Mouse (Mus musculus): ENCODE measurements around the gene Ttc28. TPM values are rescaled to one million over a fixed set of nuclear protein-coding genes. Genes with fewer than 3 reads are reported as not detected.

Gene Ttc28
- polyA plus RNA-seq, 1 experiment from 2014 or later: 11.7 TPM

GRCm38 (mm10) chr5:111006272-111007135 lies 126.9 kb downstream of the Ttc28 start:
- peak; percentile 37 for DNase-seq (ENCODE audit: low spot score)

GRCm38 (mm10) chr5:111007136-111007500 lies 127.5 kb downstream of the Ttc28 start:
- peaks cover 10% of the 10 kb centered on the region for H3K4me1 ChIP-seq (ENCODE audit: control insufficient read depth, insufficient read depth, low read length)
- no peak overlapping the region for H3K27ac ChIP-seq (replicated peaks; ENCODE audit: low read depth, low read length)
- H3K9ac ChIP-seq (replicated peaks; ENCODE audit: low read length): no peak overlapping the region
- 45% methylated on average over 7 of the region's 7 CpGs for WGBS
- no peak for ATAC-seq (replicated peaks; ENCODE audit: insufficient number of reproducible peaks, low FRiP score, low TSS enrichment, low read depth)
- H3K36me3 ChIP-seq (replicated peaks; ENCODE audit: control insufficient read depth, insufficient read depth, low read depth, low read length): no peaks in the 10 kb centered on the region
- no peaks in the 10 kb centered on the region for H3K27me3 ChIP-seq (ENCODE audit: control insufficient read depth, insufficient read depth, low read length)
- no peak for DNase-seq (ENCODE audit: low spot score)
- no peaks in the 10 kb centered on the region for H3K9me3 ChIP-seq (replicated peaks; ENCODE audit: control insufficient read depth, low read length)
- no peak overlapping the region for H3K4me3 ChIP-seq (ENCODE audit: low read depth, low read length)
- H3K4me2 ChIP-seq (ENCODE audit: low read depth, low read length): no peak overlapping the region

More at GRCm38 (mm10) chr5:111006272-111007135, 126.9 kb downstream of the Ttc28 start:
- Histone ChIP-seq H3K4me3 (ENCODE audit: low read depth, low read length) (no peak overlapping the region), H3K36me3 (replicated peaks; ENCODE audit: control insufficient read depth, insufficient read depth, low read depth, low read length) (no peaks in the 10 kb centered on the region), H3K9me3 (replicated peaks; ENCODE audit: control insufficient read depth, low read length) (no peaks in the 10 kb centered on the region), H3K9ac (replicated peaks; ENCODE audit: low read length) (no peak overlapping the region), H3K27ac (replicated peaks; ENCODE audit: low read depth, low read length) (0 out of 2 replicates have a peak overlapping the region, but pooled peaks have one; percentile 35), H3K27me3 (ENCODE audit: control insufficient read depth, insufficient read depth, low read length) (no peaks in the 10 kb centered on the region), H3K4me2 (ENCODE audit: low read depth, low read length) (no peak overlapping the region), H3K4me1 (ENCODE audit: control insufficient read depth, insufficient read depth, low read length) (peaks cover 10% of the 10 kb centered on the region)
- ATAC-seq (replicated peaks; ENCODE audit: insufficient number of reproducible peaks, low FRiP score, low TSS enrichment, low read depth): no peak
- WGBS: 58% methylated on average over 14 of the region's 14 CpGs

- Histone ChIP-seq H3K9ac (replicated peaks; ENCODE audit: low read length) (no peak overlapping the region), H3K27me3 (ENCODE audit: control insufficient read depth, insufficient read depth, low read length) (no peaks in the 10 kb centered on the region), H3K9me3 (replicated peaks; ENCODE audit: control insufficient read depth, low read length) (no peaks in the 10 kb centered on the region), H3K4me3 (ENCODE audit: low read depth, low read length) (no peak overlapping the region), H3K4me2 (ENCODE audit: low read depth, low read length) (no peak overlapping the region), H3K4me1 (ENCODE audit: control insufficient read depth, insufficient read depth, low read length) (peaks cover 10% of the 10 kb centered on the region), H3K27ac (replicated peaks; ENCODE audit: low read depth, low read length) (no peak overlapping the region), H3K36me3 (replicated peaks; ENCODE audit: control insufficient read depth, insufficient read depth, low read depth, low read length) (no peaks in the 10 kb centered on the region)
- WGBS: 59% methylated on average over 8 of the region's 8 CpGs
- ATAC-seq (replicated peaks; ENCODE audit: insufficient number of reproducible peaks, low FRiP score, low TSS enrichment, low read depth) (no peak), DNase-seq (ENCODE audit: low spot score) (no peak)
Measured at GRCm38 (mm10) chr5:111007900-111008299, 128.3 kb downstream of the Ttc28 start.

- no peak overlapping the region for H3K4me2 ChIP-seq (ENCODE audit: low read depth, low read length)
- DNase-seq (ENCODE audit: low spot score) (no peak), ATAC-seq (replicated peaks; ENCODE audit: insufficient number of reproducible peaks, low FRiP score, low TSS enrichment, low read depth) (no peak)
- H3K27me3 ChIP-seq (ENCODE audit: control insufficient read depth, insufficient read depth, low read length): no peaks in the 10 kb centered on the region
- peaks cover 10% of the 10 kb centered on the region for H3K4me1 ChIP-seq (ENCODE audit: control insufficient read depth, insufficient read depth, low read length)
- no peak overlapping the region for H3K9ac ChIP-seq (replicated peaks; ENCODE audit: low read length)
- H3K4me3 ChIP-seq (ENCODE audit: low read depth, low read length): no peak overlapping the region
- WGBS: 82% methylated on average over 6 of the region's 6 CpGs
- no peak overlapping the region for H3K27ac ChIP-seq (replicated peaks; ENCODE audit: low read depth, low read length)
- no peaks in the 10 kb centered on the region for H3K9me3 ChIP-seq (replicated peaks; ENCODE audit: control insufficient read depth, low read length)
- H3K36me3 ChIP-seq (replicated peaks; ENCODE audit: control insufficient read depth, insufficient read depth, low read depth, low read length): no peaks in the 10 kb centered on the region
Measured at GRCm38 (mm10) chr5:111008431-111008830, 128.8 kb downstream of the Ttc28 start.

- peak; percentile 67 for DNase-seq (ENCODE audit: low spot score)
- peak; percentile 71; the same call in 1 of the 2 replicates for ATAC-seq (replicated peaks; ENCODE audit: insufficient number of reproducible peaks, low FRiP score, low TSS enrichment, low read depth)
- 16% methylated on average over 8 of the region's 8 CpGs for WGBS
Measured at GRCm38 (mm10) chr5:111011271-111011670, 131.7 kb downstream of the Ttc28 start.

GRCm38 (mm10) chr5:111012064-111012463 lies 132.5 kb downstream of the Ttc28 start:
- Histone ChIP-seq H3K27me3 (ENCODE audit: control insufficient read depth, insufficient read depth, low read length) (no peaks in the 10 kb centered on the region), H3K4me3 (ENCODE audit: low read depth, low read length) (no peak overlapping the region), H3K4me2 (ENCODE audit: low read depth, low read length) (no peak overlapping the region), H3K27ac (replicated peaks; ENCODE audit: low read depth, low read length) (no peak overlapping the region), H3K9ac (replicated peaks; ENCODE audit: low read length) (no peak overlapping the region), H3K4me1 (ENCODE audit: control insufficient read depth, insufficient read depth, low read length) (peaks cover 10% of the 10 kb centered on the region), H3K9me3 (replicated peaks; ENCODE audit: control insufficient read depth, low read length) (no peaks in the 10 kb centered on the region), H3K36me3 (replicated peaks; ENCODE audit: control insufficient read depth, insufficient read depth, low read depth, low read length) (no peaks in the 10 kb centered on the region)
- no peak for ATAC-seq (replicated peaks; ENCODE audit: insufficient number of reproducible peaks, low FRiP score, low TSS enrichment, low read depth)
- no peak for DNase-seq (ENCODE audit: low spot score)
- 74% methylated on average over 11 of the region's 11 CpGs for WGBS

More at GRCm38 (mm10) chr5:111011271-111011670, 131.7 kb downstream of the Ttc28 start:
- no peaks in the 10 kb centered on the region for H3K36me3 ChIP-seq (replicated peaks; ENCODE audit: control insufficient read depth, insufficient read depth, low read depth, low read length)
- no peaks in the 10 kb centered on the region for H3K9me3 ChIP-seq (replicated peaks; ENCODE audit: control insufficient read depth, low read length)
- H3K27ac ChIP-seq (replicated peaks; ENCODE audit: low read depth, low read length): no peak overlapping the region
- H3K4me3 ChIP-seq (ENCODE audit: low read depth, low read length): no peak overlapping the region
- no peak overlapping the region for H3K4me2 ChIP-seq (ENCODE audit: low read depth, low read length)
- peaks cover 10% of the 10 kb centered on the region for H3K4me1 ChIP-seq (ENCODE audit: control insufficient read depth, insufficient read depth, low read length)
- no peaks in the 10 kb centered on the region for H3K27me3 ChIP-seq (ENCODE audit: control insufficient read depth, insufficient read depth, low read length)
- no peak overlapping the region for H3K9ac ChIP-seq (replicated peaks; ENCODE audit: low read length)

GRCm38 (mm10) chr5:111012587-111012986 lies 133.0 kb downstream of the Ttc28 start:
- 53% methylated on average over 7 of the region's 7 CpGs for WGBS
- H3K4me3 ChIP-seq (ENCODE audit: low read depth, low read length): no peak overlapping the region
- peaks cover 10% of the 10 kb centered on the region for H3K4me1 ChIP-seq (ENCODE audit: control insufficient read depth, insufficient read depth, low read length)
- no peaks in the 10 kb centered on the region for H3K9me3 ChIP-seq (replicated peaks; ENCODE audit: control insufficient read depth, low read length)
- no peak overlapping the region for H3K9ac ChIP-seq (replicated peaks; ENCODE audit: low read length)
- no peak overlapping the region for H3K27ac ChIP-seq (replicated peaks; ENCODE audit: low read depth, low read length)
- ATAC-seq (replicated peaks; ENCODE audit: insufficient number of reproducible peaks, low FRiP score, low TSS enrichment, low read depth): no peak
- no peak overlapping the region for H3K4me2 ChIP-seq (ENCODE audit: low read depth, low read length)
- no peak for DNase-seq (ENCODE audit: low spot score)
- H3K27me3 ChIP-seq (ENCODE audit: control insufficient read depth, insufficient read depth, low read length): no peaks in the 10 kb centered on the region
- H3K36me3 ChIP-seq (replicated peaks; ENCODE audit: control insufficient read depth, insufficient read depth, low read depth, low read length): no peaks in the 10 kb centered on the region

GRCm38 (mm10) chr5:111014960-111015359 lies 135.4 kb downstream of the Ttc28 start:
- H3K9ac ChIP-seq (replicated peaks; ENCODE audit: low read length): no peak overlapping the region
- H3K4me2 ChIP-seq (ENCODE audit: low read depth, low read length): no peak overlapping the region
- H3K36me3 ChIP-seq (replicated peaks; ENCODE audit: control insufficient read depth, insufficient read depth, low read depth, low read length): no peaks in the 10 kb centered on the region
- no peak overlapping the region for H3K27ac ChIP-seq (replicated peaks; ENCODE audit: low read depth, low read length)
- H3K27me3 ChIP-seq (ENCODE audit: control insufficient read depth, insufficient read depth, low read length): no peaks in the 10 kb centered on the region
- WGBS: 87% methylated on average over 4 of the region's 4 CpGs
- H3K9me3 ChIP-seq (replicated peaks; ENCODE audit: control insufficient read depth, low read length): no peaks in the 10 kb centered on the region
- H3K4me3 ChIP-seq (ENCODE audit: low read depth, low read length): no peak overlapping the region
- no peak for DNase-seq (ENCODE audit: low spot score)
- H3K4me1 ChIP-seq (ENCODE audit: control insufficient read depth, insufficient read depth, low read length): peaks cover 5% of the 10 kb centered on the region
- ATAC-seq (replicated peaks; ENCODE audit: insufficient number of reproducible peaks, low FRiP score, low TSS enrichment, low read depth): no peak

Measured in embryonic facial prominence, embryonic 11.5 days (tissue).